Mouse (Mus musculus) neural tube, embryonic 12.5 days (tissue): ENCODE results near the gene Wnt9a. TPM values are rescaled to one million over a fixed set of nuclear protein-coding genes. Genes with fewer than 3 reads are reported as not detected.

ENCODE experiments used
- ATAC-seq: fragments of 200-750 bp; cut with Nextera tagmentation; 2 replicates; pipeline ENCODE4 v1.8.0; 2017; ENCODE audit warnings: low read depth, mild to moderate bottlenecking, moderate TSS enrichment, moderate library complexity; ENCODE audit not compliant: low FRiP score
- H3K27ac ChIP-seq: fragments of 300-500 bp; sonication (generic); 2 replicates; pipeline ENCODE4 v1.5.1; 2016
- H3K27me3 ChIP-seq: fragments of 300-500 bp; sonication (generic); replicated peaks from 2 replicates; pipeline ENCODE4 v1.6.1; 2016; ENCODE audit warnings: mild to moderate bottlenecking
- H3K36me3 ChIP-seq: fragments of 300-500 bp; sonication (generic); 2 replicates; pipeline ENCODE4 v1.6.1; 2016; ENCODE audit warnings: mild to moderate bottlenecking
- H3K4me1 ChIP-seq: fragments of 300-500 bp; sonication (generic); 2 replicates; pipeline ENCODE4 v1.6.1; 2016
- H3K4me2 ChIP-seq: fragments of 300-500 bp; sonication (generic); replicated peaks from 2 replicates; pipeline ENCODE4 v1.6.1; 2016; ENCODE audit warnings: mild to moderate bottlenecking
- H3K4me3 ChIP-seq: fragments of 300-500 bp; sonication (generic); 2 replicates; pipeline ENCODE4 v1.5.1; 2016
- H3K9ac ChIP-seq: fragments of 300-500 bp; sonication (generic); 2 replicates; pipeline ENCODE4 v1.6.1; 2016; ENCODE audit warnings: mild to moderate bottlenecking
- H3K9me3 ChIP-seq: fragments of 300-500 bp; sonication (generic); 2 replicates; pipeline ENCODE4 v1.6.1; 2016; ENCODE audit warnings: mild to moderate bottlenecking
- WGBS: fragments of 180-500 bp; shearing (Covaris S2); methylation state at CpG from one replicate; pipeline ENCODE4 v1.1.7; 2016; 5-methylcytosine and 5-hydroxymethylcytosine counted together
- polyA plus RNA-seq: library from polyadenylated mRNA; unstranded; fragments of >200 nt; fragmentation: Nextera tagmentation; extraction: Ambion mirVana; gene quantifications from 2 replicates; pipeline ENCODE4 v1.2.1, GENCODE M21; 2016

The Wnt9a gene
- polyA plus RNA-seq, 1 experiment from 2014 or later = 4.2 TPM

GRCm38 (mm10) chr11:59307422-59308163 lies 865 bp downstream of the Wnt9a start:
- Histone ChIP-seq H3K4me3 (peak overlapping the region; percentile 56), H3K9ac (peak overlapping the region; percentile 49; the same call in 1 of the 2 replicates), H3K9me3 (no peaks in the 10 kb centered on the region), H3K4me2 (peak overlapping the region; percentile 93), H3K36me3 (no peaks in the 10 kb centered on the region), H3K27ac (no peak overlapping the region), H3K4me1 (peaks cover 46% of the 10 kb centered on the region), H3K27me3 (peaks cover 65% of the 10 kb centered on the region)
- under 1% methylated on average over 45 of the region's 45 CpGs for WGBS
- no peak for ATAC-seq

GRCm38 (mm10) chr11:59308164-59308542 lies 1.4 kb downstream of the Wnt9a start:
- 28% methylated on average over 12 of the region's 12 CpGs for WGBS
- ATAC-seq = 0 out of 2 replicates have a peak, but pooled peaks have one; percentile 15
- H3K27ac ChIP-seq = no peak overlapping the region
- peak overlapping the region; percentile 93 for H3K4me2 ChIP-seq
- H3K36me3 ChIP-seq = no peaks in the 10 kb centered on the region
- H3K9ac ChIP-seq = 0 out of 2 replicates have a peak overlapping the region, but pooled peaks have one; percentile 8
- H3K4me3 ChIP-seq = no peak overlapping the region
- peaks cover 51% of the 10 kb centered on the region for H3K4me1 ChIP-seq
- H3K9me3 ChIP-seq = no peaks in the 10 kb centered on the region
- H3K27me3 ChIP-seq = peaks cover 64% of the 10 kb centered on the region

DNA sequence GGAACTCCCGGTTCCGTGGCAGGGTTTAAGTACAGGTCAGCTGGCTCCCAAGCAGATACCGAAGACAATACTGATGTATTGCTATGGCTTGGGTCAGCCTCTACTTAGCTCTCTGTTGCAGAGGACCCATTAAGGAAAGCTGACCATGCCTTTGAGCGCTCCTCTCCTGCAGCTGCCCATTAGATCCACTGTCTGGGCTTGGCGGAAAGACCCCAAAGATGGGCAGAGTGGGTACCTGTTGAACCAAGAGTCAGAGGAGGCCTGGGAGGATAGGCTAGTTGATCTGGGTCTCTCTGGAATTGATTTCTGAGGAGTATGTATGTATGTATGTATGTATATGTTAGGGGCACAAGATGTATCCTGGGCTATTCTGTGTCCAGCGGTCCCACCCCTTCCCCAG lies 1.9 kb downstream of the Wnt9a start:
- H3K27me3 ChIP-seq = peaks cover 61% of the 10 kb centered on the region
- peak overlapping the region; percentile 93 for H3K4me2 ChIP-seq
- H3K9me3 ChIP-seq = no peaks in the 10 kb centered on the region
- no peak overlapping the region for H3K9ac ChIP-seq
- H3K27ac ChIP-seq = no peak overlapping the region
- peaks cover 56% of the 10 kb centered on the region for H3K4me1 ChIP-seq
- H3K36me3 ChIP-seq = no peaks in the 10 kb centered on the region
- no peak for ATAC-seq
- H3K4me3 ChIP-seq = no peak overlapping the region
- 46% methylated on average over 6 of the region's 6 CpGs for WGBS

- Histone ChIP-seq H3K9ac (no peak overlapping the region), H3K9me3 (no peaks in the 10 kb centered on the region), H3K4me1 (peaks cover 62% of the 10 kb centered on the region), H3K4me3 (no peak overlapping the region), H3K27ac (no peak overlapping the region), H3K27me3 (peaks cover 55% of the 10 kb centered on the region), H3K36me3 (no peaks in the 10 kb centered on the region), H3K4me2 (peak overlapping the region; percentile 93)
- ATAC-seq = no peak
- WGBS = 10% methylated on average over 12 of the region's 12 CpGs
Observed at GRCm38 (mm10) chr11:59309106-59309805, 2.5 kb downstream of the Wnt9a start.

DNA sequence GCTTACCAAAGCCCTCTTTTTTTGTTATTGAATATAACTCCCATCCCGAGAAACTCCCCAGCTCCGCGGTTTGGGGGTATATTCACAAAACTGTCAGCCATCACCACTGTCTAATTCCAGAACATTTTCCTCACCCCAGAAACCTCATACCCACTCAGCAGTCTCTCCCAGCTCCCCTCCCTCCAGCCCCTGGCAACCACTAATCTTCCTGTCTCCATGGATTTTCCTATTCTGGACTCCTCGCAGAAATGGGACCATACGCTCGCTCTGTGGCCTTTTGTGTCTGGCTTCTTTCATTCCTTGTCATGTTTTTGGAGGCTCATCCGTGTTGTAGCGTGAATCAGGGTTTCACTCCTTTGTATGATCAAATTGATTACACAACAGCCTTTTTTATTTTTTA lies 3.2 kb downstream of the Wnt9a start:
- Histone ChIP-seq H3K9ac (no peak overlapping the region), H3K27me3 (peaks cover 48% of the 10 kb centered on the region), H3K36me3 (no peaks in the 10 kb centered on the region), H3K27ac (no peak overlapping the region), H3K9me3 (no peaks in the 10 kb centered on the region), H3K4me3 (no peak overlapping the region), H3K4me1 (peaks cover 63% of the 10 kb centered on the region), H3K4me2 (no peak overlapping the region)
- no peak for ATAC-seq
- 42% methylated on average over 8 of the region's 8 CpGs for WGBS

DNA sequence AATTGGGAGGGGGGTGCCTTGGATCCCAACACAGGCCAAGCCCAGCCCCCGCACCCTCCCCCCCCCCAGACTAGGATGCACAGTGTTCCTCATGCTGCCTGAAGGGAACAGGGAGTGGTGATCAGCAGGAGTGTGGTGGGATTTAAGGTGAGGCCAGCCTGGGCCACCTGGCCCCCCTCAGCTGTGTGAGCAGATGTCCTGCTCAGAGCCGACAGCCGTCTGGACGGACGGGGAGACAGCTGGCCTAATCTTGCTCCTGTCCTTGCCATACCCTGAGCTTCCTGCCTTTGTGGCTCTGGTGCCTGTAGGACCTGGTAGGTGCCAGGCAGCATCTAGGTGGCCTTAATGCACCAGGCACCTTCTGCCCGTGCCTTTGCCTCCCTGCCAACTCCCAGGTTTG lies 5.3 kb downstream of the Wnt9a start:
- Histone ChIP-seq H3K4me3 (no peak overlapping the region), H3K36me3 (no peaks in the 10 kb centered on the region), H3K27me3 (peaks cover 29% of the 10 kb centered on the region), H3K4me1 (peaks cover 52% of the 10 kb centered on the region), H3K27ac (no peak overlapping the region), H3K9me3 (no peaks in the 10 kb centered on the region), H3K4me2 (no peak overlapping the region), H3K9ac (no peak overlapping the region)
- no peak for ATAC-seq
- WGBS = 64% methylated on average over 6 of the region's 6 CpGs

DNA sequence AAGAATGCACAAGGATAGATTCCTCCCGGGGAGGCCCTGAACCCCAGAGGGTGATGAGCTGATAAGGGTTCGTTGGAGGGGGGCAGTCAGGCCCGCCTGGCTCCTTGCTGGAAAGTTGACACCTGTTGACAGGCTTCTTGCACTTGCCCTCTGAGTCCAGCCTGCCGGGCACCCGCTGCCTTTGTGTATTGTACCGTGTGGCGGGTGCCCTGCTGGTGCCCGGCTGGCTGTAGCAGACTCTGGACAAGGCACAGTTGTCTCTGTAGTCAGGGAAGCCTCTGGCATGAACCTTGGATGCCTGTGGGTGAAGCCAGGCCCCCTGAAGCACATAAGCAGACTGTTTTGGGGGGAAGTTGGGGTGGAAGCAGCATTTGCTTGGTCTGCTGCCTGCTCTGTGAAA lies 5.8 kb downstream of the Wnt9a start:
- H3K4me3 ChIP-seq = no peak overlapping the region
- H3K27ac ChIP-seq = no peak overlapping the region
- no peak overlapping the region for H3K9ac ChIP-seq
- H3K36me3 ChIP-seq = no peaks in the 10 kb centered on the region
- peaks cover 48% of the 10 kb centered on the region for H3K4me1 ChIP-seq
- no peak for ATAC-seq
- H3K27me3 ChIP-seq = peaks cover 24% of the 10 kb centered on the region
- WGBS = 61% methylated on average over 8 of the region's 8 CpGs
- no peaks in the 10 kb centered on the region for H3K9me3 ChIP-seq
- H3K4me2 ChIP-seq = no peak overlapping the region

DNA sequence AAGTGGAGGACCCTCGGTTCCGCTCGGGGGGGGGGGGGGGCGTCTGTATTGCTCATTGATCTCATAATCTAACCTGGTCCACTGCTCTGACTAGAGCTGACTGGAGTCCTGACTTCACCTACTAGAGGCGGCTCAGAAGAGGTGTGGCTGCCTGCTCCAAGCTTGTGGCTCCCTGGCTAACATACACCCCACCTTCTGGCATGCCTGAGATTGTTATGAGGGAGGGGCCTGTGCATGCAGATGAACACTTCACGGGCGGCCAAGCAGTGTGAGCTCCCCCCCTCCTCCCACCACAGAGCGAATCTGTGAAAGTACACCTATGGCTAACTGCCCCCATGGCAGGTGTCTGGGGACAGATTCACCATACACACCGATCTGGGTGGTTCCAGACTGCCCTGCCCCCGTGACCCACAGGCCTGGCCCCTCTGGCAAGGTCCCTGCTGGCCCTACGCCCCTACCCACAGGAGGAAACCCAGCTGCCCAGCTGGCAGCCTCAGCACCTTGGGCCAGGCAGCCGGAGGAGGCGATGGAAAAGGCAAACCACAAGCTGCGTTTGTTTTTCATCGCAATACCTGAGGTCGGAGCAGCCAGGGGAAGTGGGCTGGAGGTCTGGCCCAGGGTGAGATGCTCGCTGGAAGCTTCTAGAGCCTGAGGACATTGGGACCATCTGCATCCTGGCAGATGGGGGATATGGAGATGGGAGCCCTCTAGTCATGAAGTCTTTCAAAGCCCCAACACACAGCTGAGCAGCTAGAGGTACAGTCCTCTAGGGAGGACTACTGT lies 6.5 kb downstream of the Wnt9a start:
- Histone ChIP-seq H3K9ac (no peak overlapping the region), H3K4me1 (peaks cover 42% of the 10 kb centered on the region), H3K4me3 (no peak overlapping the region), H3K36me3 (no peaks in the 10 kb centered on the region), H3K9me3 (no peaks in the 10 kb centered on the region), H3K27me3 (peaks cover 17% of the 10 kb centered on the region), H3K4me2 (no peak overlapping the region), H3K27ac (no peak overlapping the region)
- ATAC-seq = no peak
- WGBS = 67% methylated on average over 17 of the region's 17 CpGs

DNA sequence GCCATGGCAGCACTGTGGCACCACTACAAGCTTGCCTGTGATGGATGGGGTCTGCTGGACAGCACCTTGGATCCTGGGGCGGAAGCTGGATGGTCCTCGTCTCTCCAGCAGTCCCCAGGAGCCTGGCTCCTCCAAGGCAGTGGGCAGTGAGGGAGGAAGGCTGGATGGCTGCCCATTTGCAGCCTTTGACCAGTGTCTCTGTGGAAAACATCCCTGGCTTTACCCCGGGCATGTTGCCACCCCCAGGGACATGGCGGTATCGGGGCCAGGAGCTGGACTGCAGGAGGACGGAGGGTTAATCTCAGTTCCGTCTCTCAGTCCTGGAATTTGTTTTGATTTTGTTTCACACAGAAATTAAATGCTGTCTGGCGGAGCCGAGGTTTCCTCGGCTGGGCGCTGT lies 7.2 kb downstream of the Wnt9a start:
- Histone ChIP-seq H3K9me3 (no peaks in the 10 kb centered on the region), H3K36me3 (no peaks in the 10 kb centered on the region), H3K27ac (no peak overlapping the region), H3K27me3 (peaks cover 10% of the 10 kb centered on the region), H3K4me3 (no peak overlapping the region), H3K4me1 (peaks cover 35% of the 10 kb centered on the region), H3K4me2 (no peak overlapping the region), H3K9ac (0 out of 2 replicates have a peak overlapping the region, but pooled peaks have one; percentile 5)
- WGBS = 77% methylated on average over 11 of the region's 11 CpGs
- no peak for ATAC-seq

DNA sequence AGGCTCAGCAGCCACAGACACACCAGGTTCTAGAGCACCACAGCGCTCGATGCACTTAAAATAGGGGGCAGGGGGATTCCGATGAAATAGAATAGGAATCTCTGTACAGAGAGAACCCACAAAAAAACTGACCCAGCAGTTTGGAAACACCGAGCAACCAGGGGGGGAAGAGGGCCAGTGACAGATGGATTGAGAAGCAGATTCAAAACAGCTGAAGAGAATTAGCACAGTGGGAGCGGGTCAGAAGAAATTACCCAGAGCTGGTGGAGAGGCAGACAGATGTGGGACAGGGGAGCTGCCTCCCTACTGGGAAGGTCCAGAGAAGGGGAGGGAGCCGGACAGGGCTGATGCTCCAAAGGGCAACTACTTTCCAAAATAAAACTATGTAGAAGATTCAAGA lies 9.8 kb downstream of the Wnt9a start:
- H3K36me3 ChIP-seq = no peaks in the 10 kb centered on the region
- H3K4me2 ChIP-seq = no peak overlapping the region
- H3K9me3 ChIP-seq = no peaks in the 10 kb centered on the region
- WGBS = 66% methylated on average over 6 of the region's 6 CpGs
- H3K27me3 ChIP-seq = no peaks in the 10 kb centered on the region
- H3K9ac ChIP-seq = no peak overlapping the region
- H3K4me1 ChIP-seq = peaks cover 26% of the 10 kb centered on the region
- H3K27ac ChIP-seq = no peak overlapping the region
- H3K4me3 ChIP-seq = no peak overlapping the region
- ATAC-seq = no peak

GRCm38 (mm10) chr11:59322988-59323387 lies 16.3 kb downstream of the Wnt9a start:
- WGBS = 69% methylated on average over 3 of the region's 3 CpGs
- no peak overlapping the region for H3K9ac ChIP-seq
- no peak for ATAC-seq

GRCm38 (mm10) chr11:59324777-59325176 lies 18.0 kb downstream of the Wnt9a start:
- H3K9me3 ChIP-seq = no peaks in the 10 kb centered on the region
- no peak for ATAC-seq
- WGBS = 74% methylated on average over 5 of the region's 5 CpGs
- no peak overlapping the region for H3K4me3 ChIP-seq
- no peaks in the 10 kb centered on the region for H3K27me3 ChIP-seq
- H3K36me3 ChIP-seq = no peaks in the 10 kb centered on the region
- no peak overlapping the region for H3K4me2 ChIP-seq
- H3K4me1 ChIP-seq = 0 out of 2 replicates have a peak, but pooled peaks cover 2% of the 10 kb centered on the region
- H3K27ac ChIP-seq = no peak overlapping the region
- H3K9ac ChIP-seq = no peak overlapping the region

More at GRCm38 (mm10) chr11:59322988-59323387, 16.3 kb downstream of the Wnt9a start:
- Histone ChIP-seq H3K4me3 (no peak overlapping the region), H3K4me1 (no peaks in the 10 kb centered on the region), H3K36me3 (no peaks in the 10 kb centered on the region), H3K27me3 (no peaks in the 10 kb centered on the region), H3K27ac (no peak overlapping the region), H3K9me3 (no peaks in the 10 kb centered on the region), H3K4me2 (no peak overlapping the region)
